Mouse (Mus musculus) T-helper 2 cell (primary cell): Measurements from ENCODE around the gene Gm28051.

ENCODE experiments used
- in situ Hi-C: fragments of 300-600 bp; cut with MboI, MseI; formaldehyde crosslinking; loops from one replicate; pipeline ENCODE4 v1.15.1; 2025; ENCODE audit warnings: high pct_unique_total_duplicates

Gm28051 gene

DNA sequence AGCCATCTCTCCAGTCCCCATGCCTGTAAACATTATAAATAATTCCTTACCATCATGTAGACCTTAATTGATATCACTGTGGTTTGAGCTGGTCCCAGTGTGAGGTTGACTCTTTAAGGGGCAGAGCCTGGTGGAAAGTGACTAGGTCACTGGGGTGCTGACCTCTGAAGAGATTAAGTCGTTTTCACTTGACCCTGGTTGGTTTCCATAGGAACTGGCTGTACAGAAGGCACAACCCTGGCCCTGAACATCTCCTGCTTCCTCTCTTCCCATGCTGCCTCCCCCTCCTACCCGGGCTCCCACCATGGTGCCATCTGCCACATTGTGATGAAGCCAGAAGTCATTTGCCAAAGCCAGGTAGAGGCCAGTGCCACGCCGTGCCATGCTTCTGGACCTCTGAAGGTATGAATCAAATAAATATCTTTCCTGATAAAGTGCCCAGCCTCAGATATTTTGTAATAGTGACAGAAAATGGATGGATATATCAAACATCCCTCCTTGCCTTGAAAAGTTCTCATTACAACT, 46.7 kb downstream of the Gm28051 start:
- in situ Hi-C loops: no loop called here

DNA sequence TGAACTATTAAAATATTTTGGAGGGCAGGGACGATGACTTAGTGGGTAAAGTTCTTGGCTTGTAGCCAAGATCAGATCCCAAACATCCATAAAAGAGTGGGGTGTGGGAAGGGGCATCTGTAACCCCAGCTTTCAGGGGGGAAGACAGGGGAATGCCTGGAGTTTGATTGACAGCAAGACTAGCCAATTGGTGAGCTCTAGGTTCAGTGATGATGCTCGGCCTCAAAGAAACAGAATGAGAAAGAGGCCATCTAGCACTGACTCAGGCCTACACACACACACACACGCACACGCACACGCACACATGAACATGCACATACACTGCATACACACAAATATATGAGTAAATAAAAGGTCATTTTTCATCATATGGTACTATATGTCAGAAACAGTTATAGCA, 47.7 kb downstream of the Gm28051 start:
- in situ Hi-C loops: loop anchor here (5.0 kb wide), 1 partner anchor 128 kb away; no protein-coding TSS in a partner anchor

DNA sequence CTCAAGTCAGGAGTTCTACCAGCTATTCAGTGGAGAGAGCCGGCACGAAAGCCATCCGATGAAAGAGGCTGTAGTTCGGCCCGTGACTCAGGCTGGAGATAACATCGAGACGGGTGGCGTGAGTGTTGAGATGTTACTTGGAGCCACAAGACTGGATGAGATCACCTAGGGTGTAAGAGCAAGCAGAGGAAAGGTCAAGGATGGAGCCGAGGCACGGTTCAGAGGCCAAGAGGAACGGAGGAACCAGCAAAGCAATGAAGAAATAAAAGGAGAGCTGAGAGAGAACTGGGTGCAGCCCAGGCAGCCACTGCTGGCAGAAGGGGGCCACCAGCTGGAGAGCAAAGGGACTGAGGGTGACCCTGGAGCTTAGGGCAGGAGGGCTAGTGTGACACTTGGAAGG, 49.3 kb downstream of the Gm28051 start:
- in situ Hi-C loops: loop anchor here (5.0 kb wide), 1 partner anchor 126 kb away; no protein-coding TSS in a partner anchor

DNA sequence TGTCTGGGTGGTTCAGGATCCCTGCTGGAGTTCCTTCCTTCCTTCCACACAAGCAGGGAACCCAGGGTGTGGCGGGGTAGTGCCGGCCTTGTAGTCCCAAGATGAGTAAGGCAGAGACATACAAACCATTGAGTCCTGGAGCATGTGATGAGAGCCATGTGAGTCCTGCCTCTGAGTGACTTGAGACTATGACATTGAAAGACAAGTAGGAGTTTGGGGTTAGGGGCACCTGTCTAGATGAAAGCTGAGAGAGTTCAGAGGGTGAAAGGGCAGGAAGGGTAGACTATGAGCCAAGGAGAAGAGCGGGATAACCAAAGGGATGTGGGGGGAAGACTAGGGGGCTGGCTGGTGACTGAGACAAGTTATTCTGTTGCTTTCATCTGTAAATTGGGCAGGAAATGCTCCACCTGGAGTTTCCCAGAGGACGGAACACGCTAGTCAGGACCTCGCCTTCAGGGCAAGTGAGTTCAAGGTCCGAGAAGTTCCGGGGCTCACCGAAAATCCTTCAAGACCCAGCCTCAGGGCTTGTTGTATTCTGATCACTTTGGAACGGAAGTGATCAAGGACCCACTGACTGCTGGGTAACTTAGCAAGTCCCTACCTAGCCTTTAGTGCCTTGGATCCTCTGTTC, 50.6 kb downstream of the Gm28051 start:
- in situ Hi-C loops: loop anchor here (5.0 kb wide), 1 partner anchor 125 kb away; no protein-coding TSS in a partner anchor

DNA sequence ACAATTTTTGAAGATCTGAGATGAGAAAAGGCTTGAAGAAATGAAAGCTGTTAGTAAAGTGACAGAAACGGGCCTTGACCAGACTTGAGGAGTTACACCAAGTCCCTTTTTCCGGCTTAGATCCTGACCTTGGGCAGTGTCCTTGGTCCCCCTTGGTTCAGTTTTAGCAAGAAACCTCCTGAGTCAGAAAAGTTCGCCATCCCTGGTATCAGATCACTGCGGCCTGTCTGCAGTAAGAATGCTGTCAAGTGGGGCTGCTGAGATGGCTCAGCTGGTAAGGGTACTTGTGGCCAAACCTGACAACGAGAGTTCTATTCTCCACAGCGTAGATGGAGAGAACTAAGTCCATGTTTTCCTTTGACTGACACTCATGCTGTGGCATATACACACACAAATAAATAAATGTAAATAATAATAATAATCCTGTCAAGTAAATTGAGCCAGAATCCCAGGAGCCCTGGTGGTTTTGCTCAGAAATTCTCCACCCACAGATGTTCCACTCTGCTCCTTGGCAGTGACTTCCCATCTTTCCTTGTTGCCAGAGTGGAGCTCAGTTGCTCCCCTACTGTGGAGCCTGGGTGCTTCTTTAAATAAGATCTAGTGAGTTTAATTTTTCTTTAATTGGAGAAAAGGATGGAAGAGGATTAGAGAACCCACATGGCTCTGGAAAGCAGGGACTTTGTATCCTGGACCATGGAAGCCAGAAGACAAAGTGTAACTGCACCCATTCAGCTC, 51.5 kb downstream of the Gm28051 start:
- in situ Hi-C loops: loop anchor here (5.0 kb wide), 1 partner anchor 124 kb away; no protein-coding TSS in a partner anchor

DNA sequence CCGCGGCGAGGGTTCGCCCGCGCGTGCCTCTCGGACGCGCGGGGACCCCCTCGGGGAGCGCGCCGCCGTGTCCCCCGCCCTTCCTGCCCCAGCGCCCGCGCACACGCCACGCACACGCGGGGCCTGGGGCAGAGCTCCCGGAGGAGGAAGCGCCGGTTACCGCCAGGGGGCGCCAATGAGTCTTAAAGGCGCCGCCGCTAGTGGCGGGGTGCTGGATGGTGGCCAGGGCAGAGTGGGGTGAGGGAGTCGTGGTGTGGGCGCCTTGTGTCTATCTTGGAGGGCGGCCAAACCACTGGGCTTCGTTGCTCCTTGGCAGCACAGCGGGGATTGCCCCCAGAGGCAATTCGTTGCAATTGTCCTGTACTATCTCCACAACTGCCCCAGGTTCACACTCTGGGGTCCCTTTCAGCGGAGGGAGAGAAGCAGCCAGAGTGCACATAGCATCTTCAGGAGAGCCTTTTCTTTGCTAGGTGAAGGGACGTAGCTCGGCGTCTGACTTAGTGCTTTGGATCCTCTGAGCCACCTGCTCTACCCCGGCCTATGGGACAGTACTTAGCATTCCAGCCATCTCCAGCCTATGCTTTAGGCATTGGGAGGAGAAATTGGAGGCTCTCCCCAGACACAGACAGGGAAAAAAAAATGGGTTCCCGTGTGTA, 52.2 kb downstream of the Gm28051 start:
- in situ Hi-C loops: loop anchor here (5.0 kb wide), 1 partner anchor 123 kb away; no protein-coding TSS in a partner anchor

DNA sequence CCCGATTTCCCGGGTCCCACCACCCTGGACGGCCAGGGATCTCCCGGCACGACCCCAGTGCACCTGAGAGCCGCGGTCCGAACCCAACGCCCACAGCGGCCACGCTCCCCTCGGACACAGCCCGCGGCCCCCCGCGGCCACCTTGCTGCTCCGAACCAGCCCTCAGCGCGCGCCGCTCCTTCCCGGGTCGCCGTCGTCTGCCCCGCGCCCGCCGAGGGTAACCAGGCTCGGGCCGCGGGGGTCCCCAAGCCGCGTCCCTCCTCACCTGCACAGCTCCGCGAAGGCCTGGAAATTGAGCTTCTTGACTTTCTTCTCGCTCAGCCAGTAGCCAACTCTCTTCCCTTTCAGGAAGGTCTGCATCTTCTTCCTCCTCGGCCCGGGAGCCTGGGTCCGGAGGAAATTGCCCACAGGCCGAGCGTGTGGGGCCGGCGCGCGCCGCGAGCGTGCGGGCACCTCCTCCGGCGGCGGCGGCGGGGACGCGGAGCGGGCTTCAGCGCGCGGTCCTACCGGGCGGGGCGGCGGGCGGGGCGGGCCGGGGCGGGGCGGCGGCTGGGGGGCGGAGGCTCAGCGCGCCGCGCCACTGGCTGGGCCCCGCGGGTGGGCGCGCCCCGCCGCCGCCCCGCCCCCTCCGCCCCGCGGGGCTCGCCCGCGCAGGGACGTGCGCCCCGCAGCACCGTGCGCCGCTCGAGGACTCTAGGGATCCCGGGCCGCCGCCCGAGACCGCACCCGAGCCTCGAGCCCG, 52.9 kb downstream of the Gm28051 start, which contains the start of gene Itpk1:
Gene Itpk1 (minus strand): TSS at position 474 of the 742 bp plus-strand sequence.
- in situ Hi-C loops: loop anchor here (5.0 kb wide), 1 partner anchor 122 kb away; no protein-coding TSS in a partner anchor

DNA sequence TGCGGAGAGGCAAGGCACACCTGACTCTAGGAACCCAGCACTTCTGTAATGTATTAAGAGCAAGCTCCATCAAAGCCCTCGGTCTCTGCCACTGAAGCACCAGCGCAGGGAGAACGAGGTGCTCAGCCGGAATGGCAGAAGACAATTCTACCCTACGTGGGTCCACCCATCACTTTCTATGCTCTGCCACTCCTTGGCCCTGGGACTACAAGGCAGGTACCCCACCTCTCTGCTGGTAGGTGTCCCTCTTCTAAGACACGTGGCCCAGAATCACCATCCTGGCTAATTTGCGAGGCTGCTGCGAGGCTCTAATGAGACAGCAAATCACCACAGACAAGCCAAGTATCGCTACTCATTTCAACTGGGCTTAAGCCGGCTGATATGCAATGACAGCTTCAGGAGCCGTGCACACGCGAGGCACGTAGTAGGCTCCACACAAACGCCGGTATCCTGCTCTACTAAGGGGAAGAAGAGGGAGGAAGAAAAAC, 53.6 kb downstream of the Gm28051 start:
- in situ Hi-C loops: no loop called here

DNA sequence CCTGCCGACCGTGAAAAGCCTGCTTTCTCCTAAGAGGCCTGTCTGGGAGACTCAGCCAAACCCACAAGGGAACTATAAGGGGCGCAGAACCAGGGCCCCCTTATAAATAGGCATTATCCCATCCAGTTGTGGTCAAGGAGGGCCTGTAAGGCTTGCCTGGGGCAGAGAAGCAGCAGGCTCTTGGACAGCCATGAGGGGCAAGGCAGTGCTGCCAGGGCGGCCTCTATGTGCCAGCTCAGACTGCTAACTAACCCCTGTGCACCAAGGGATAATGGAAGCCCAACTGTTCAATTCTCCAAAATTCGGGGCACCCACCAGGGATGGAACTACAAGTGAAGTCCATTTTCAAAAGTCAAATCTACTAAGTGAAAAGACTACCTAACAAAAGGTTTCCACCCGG, 54.1 kb downstream of the Gm28051 start:
- in situ Hi-C loops: no loop called here

DNA sequence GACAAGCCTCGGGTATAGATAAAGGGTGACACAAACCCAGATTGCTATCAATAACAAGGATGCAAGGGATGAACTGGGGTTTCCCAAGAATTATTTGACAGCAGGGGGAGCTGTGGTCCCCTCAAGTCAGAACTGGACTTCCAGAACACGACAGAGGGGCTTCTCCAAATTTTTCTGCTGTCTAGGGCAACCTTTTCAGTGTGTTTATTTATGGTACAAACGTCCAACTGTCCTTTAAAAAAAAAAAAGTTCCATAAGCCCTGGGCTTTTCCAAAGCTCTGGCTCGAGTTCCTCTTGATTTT, 54.5 kb downstream of the Gm28051 start:
- in situ Hi-C loops: no loop called here

DNA sequence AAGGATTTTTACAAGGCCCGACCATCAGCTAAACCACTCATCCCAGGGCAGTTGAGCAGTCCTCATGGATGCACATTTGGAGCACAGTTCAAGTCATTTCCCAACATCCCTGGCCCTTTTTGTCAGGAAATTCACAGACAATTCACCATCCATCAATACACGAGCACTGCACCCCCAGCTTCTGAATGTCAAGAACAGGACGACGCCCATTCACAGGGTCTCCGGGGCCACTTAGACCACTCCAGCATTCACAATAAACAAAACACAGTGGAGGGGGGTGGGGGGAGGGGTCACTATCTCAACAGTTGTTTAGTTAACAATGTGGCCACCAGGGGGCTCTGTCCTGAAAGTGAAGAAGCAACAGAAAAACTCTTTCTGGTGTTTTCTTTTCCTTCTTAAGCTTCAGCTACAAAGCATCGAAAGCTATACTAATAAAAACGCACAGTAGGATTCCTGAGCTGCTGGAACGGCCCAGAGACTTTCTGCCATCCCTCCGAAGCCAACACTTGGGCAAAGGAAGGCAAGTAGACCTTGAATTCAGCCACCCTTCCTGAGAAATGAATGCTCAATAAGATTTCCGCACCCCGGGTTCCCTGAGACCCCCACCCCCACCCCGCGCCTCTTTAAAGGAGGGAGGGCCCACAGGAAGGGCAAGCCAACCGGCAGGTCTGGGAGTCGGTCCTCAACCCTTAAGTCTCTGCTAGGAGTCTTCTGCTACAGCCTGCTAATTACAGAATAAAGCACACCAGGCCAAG, 55.0 kb downstream of the Gm28051 start:
- in situ Hi-C loops: no loop called here

DNA sequence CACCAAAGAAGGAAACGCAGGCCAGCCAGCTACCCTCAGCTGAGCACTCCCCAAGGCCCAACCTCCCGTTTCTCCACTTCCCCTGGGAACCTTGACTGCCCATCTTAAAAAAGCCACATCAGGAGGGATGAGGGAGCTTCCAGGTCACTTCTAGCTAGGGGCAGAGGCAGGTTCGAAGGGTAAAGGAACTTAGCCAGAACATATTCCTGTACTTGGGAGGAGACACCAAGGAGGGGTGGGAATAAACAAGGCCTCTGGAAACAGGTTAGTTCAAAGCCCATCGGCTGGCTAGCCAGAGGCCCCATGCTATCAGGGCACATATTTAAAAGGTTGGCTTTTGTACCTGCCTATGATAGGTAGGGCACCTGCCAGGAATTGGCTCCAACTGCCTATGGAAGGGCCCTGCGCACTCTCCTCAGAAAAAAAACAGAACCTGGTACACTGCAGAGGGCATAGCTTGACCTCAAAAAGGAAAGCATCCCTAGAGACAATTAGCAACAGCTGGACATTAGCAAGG, 55.8 kb downstream of the Gm28051 start:
- in situ Hi-C loops: no loop called here

DNA sequence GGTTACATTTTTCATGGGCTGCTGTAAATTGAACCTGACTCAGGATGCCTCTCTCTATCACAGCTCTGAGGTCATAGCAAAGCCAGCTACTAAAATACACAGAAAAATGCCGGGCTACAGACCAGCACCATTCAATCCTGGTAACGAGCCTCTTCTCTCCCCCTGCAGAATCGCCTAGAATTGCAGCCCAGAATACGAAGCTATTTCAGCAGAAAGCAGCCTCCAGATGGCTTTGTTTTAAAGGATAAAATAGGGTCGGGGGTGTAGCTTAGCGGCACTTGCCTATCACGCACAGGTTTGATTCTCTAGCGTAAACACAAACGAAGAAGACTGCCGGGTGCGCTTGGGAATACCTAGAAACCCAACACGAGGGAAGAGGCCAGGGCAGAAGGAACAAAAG, 57.1 kb downstream of the Gm28051 start:
- in situ Hi-C loops: no loop called here

DNA sequence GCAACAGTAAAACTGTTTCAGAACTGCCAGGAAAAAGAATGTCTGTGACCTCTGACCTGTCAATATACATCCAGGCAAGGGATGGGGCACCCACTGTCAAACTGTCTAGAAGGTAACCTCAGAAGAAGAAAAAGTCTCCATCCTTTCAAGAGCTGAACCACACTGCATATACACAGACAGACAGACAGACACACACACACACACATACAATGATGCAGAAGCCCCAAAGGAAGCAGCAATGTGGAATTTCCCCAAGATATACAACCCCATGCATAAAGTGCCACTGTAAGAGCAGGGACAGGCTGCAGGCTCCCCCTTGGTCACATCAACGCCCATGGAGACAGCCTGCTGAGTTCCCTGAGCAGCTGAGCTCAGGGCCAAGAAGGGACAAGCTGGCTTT, 58.4 kb downstream of the Gm28051 start:
- in situ Hi-C loops: no loop called here

DNA sequence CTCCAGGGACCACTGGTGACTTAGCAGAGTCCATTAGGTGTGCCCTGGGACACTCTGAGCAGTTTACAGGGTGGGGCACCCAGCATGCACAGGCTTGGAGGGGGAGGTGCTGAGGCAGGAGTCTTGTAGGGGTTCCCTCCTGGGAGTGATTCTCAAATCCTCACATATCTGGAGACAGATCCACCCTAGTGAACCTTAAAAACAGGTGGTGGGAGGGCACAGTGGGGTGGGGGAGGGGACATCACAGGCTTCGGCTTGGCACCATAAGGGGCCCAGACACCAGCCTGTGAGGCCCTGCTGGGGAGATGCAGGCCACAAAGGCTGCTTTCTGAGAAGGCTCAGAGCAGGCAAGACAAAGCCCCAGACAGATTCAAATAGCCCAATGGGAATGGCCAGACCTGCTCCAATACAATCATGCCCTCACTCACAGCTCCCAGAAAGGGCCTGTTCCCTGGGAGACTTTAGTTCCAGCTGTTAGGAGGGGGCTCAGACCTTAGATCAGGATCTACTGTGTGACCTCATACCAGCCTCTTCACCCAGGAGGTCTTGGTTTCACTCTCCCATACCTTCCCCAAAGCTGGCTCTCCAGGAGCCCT, 59.4 kb downstream of the Gm28051 start:
- in situ Hi-C loops: no loop called here

DNA sequence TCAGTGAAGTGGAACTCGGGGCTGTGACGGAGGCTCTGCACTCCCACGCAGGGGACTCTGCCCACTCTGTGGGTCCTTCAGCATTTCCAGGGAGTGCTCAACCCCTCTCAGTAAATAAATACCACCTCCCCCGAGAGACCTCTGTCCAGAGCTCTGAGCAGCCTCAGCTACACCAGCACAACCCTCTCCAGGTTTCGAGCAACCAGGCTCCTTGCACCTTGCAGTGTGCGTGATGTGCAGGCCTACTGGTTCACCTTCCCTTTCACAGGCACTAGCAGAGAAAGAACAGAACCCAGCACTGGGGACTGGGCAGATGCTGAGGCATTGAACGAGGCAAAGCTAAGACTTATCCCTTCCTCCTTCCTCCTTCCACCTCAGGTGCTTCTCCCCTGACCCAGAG, 60.2 kb downstream of the Gm28051 start:
- in situ Hi-C loops: no loop called here

DNA sequence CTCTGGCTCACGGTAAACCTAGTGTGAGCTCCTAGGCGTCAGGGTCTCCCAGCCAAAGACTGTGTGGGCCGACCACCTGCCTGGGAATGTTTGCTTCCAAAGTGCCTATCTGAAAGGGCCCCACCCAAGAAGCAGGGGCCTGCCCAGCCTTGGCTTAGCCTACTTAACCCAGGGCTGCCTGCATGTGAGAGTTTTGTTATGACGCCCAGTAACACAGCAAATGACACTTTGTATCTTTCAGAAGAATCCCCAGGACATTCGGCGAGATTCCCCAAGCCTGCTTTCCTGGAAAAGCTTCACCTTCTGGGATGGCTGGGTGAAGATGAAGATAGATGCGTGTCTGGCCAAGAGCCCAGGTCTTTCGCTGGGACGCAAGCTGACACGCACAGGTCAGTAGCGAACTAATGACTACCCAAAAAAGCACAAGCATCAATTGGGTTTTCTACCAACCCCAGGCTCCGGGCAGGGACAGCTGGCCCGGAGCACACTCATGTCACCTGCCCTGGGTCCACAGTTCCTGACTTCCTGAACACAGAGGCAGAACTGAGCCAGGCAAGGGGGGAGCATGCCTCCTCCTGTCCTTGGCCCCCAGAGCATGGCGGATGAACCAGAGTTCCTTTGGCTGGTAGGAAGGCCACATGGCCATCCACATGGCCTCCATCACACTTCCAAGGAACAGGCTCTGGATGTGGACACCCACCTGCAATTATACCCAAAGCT, 60.8 kb downstream of the Gm28051 start:
- in situ Hi-C loops: no loop called here

DNA sequence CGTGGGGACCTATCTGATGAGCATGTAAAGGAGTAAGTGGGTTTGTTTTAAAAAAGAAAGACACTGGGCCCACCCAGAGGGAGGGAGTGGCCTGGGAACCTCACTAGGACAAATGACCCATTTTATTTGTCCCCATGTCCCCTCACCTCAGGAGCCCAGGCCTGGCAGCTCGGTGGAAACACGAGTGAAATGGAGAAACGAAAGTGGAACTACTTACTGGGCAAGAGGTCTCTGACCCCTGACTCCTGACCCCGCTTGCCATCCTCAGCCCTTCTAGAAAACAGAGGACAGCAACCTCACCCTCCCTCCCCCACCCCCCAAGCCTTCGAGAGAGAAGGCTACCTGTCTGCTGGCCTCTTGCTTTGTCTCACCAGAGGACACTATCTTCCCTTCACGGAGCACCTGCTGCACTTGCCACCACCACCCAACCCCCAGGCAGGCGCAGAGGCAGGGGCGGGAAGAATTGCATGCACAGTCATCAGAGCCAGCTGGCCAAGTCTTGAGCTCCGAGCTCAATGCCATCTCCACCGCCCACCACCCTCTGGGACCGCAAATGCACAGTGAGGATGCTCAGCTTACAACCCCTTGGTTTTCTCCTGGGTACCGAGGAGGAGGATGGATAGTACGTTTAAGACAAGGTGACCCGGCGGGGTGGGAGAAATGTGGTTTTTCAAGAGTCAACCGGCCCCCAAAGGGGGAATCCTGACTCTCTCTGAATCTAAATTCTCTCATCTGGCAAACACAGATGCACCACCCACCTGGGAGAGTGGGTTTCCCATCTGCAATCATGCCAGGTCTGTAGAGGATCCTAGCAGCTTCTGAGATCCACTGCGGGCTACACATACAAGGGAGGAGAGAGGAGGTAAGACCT, 62.0 kb downstream of the Gm28051 start:
- in situ Hi-C loops: no loop called here
